Mouse (Mus musculus): ENCODE data around the gene Bckdhb. TPM values are rescaled to one million over a fixed set of nuclear protein-coding genes. Genes with fewer than 3 reads are reported as not detected.

Gene Bckdhb
- total RNA-seq (2014; fragmentation: Nextera tagmentation) (27.6 and 32.0 TPM in 2 replicates), total RNA-seq (2017) (22.2 and 24.2 TPM in 2 replicates), polyA plus RNA-seq (2012) (13.2 and 17.5 TPM in 2 replicates)

GRCm38 (mm10) chr9:83924878-83925687 lies at the start of gene Bckdhb:
Gene Bckdhb (plus strand): TSS chr9:83925145.
- Histone ChIP-seq H3K9me3 (replicated peaks) (no peaks in the 10 kb centered on the region), H3K4me3 (ENCODE audit: low read depth, low read length) (peak within 1 kb of the TSS; percentile 87), H3K4me1 (ENCODE audit: insufficient read depth, low read depth, low read length) (peaks cover 8% of the 10 kb centered on the region), H3K36me3 (replicated peaks) (peaks cover 5% of the 10 kb centered on the region), H3K27me3 (ENCODE audit: insufficient read depth, low read length) (peaks cover 12% of the 10 kb centered on the region; the same call in 1 of the 2 replicates)
- DNase-seq (ENCODE audit: low spot score) = peak; percentile 93
- TF ChIP-seq CTCF (IDR thresholded peaks at IDR 0.05; ENCODE audit: low read depth, low read length) = no peak
- TF ChIP-seq TAL1 (conservative IDR thresholded peaks at IDR 0.05; ENCODE audit: low read depth, low read length) = no peak
- no peak for TF ChIP-seq POLR2AphosphoS5 (IDR thresholded peaks at IDR 0.05; ENCODE audit: insufficient replicate concordance, low read depth, low read length)
- no peak for TF ChIP-seq GATA1 (IDR thresholded peaks at IDR 0.05; ENCODE audit: borderline replicate concordance, low read length)
- TF ChIP-seq GATA2 (IDR thresholded peaks at IDR 0.05; ENCODE audit: borderline replicate concordance, low read depth, low read length) = no peak
- peak; percentile 100 for ATAC-seq (ENCODE audit: extremely low read depth, insufficient number of reproducible peaks, low FRiP score, poor library complexity, severe bottlenecking)

- peaks cover 6% of the 10 kb centered on the region for H3K36me3 ChIP-seq (replicated peaks)
- no peak overlapping the region for H3K4me3 ChIP-seq (ENCODE audit: low read depth, low read length)
- ATAC-seq (ENCODE audit: extremely low read depth, insufficient number of reproducible peaks, low FRiP score, poor library complexity, severe bottlenecking) (no peak), DNase-seq (ENCODE audit: low spot score) (no peak)
- H3K27me3 ChIP-seq (ENCODE audit: insufficient read depth, low read length) = no peaks in the 10 kb centered on the region
- no peaks in the 10 kb centered on the region for H3K4me1 ChIP-seq (ENCODE audit: insufficient read depth, low read depth, low read length)
- H3K9me3 ChIP-seq (replicated peaks) = no peaks in the 10 kb centered on the region
- TF ChIP-seq CTCF (IDR thresholded peaks at IDR 0.05; ENCODE audit: low read depth, low read length) (no peak), TAL1 (conservative IDR thresholded peaks at IDR 0.05; ENCODE audit: low read depth, low read length) (no peak), POLR2AphosphoS5 (IDR thresholded peaks at IDR 0.05; ENCODE audit: insufficient replicate concordance, low read depth, low read length) (no peak), GATA1 (IDR thresholded peaks at IDR 0.05; ENCODE audit: borderline replicate concordance, low read length) (no peak), GATA2 (IDR thresholded peaks at IDR 0.05; ENCODE audit: borderline replicate concordance, low read depth, low read length) (no peak)
Measured at GRCm38 (mm10) chr9:83882191-83882590, 42.8 kb upstream of the Bckdhb start.

- Histone ChIP-seq H3K9me3 (replicated peaks) (no peaks in the 10 kb centered on the region), H3K4me1 (ENCODE audit: insufficient read depth, low read depth, low read length) (no peaks in the 10 kb centered on the region), H3K27me3 (ENCODE audit: insufficient read depth, low read length) (peaks cover 6% of the 10 kb centered on the region; the same call in 1 of the 2 replicates), H3K36me3 (replicated peaks) (peaks cover 6% of the 10 kb centered on the region), H3K4me3 (ENCODE audit: low read depth, low read length) (no peak overlapping the region)
- TF ChIP-seq POLR2AphosphoS5 (IDR thresholded peaks at IDR 0.05; ENCODE audit: insufficient replicate concordance, low read depth, low read length) = no peak
- no peak for TF ChIP-seq GATA1 (IDR thresholded peaks at IDR 0.05; ENCODE audit: borderline replicate concordance, low read length)
- DNase-seq (ENCODE audit: low spot score) = no peak
- no peak for ATAC-seq (ENCODE audit: extremely low read depth, insufficient number of reproducible peaks, low FRiP score, poor library complexity, severe bottlenecking)
Measured at GRCm38 (mm10) chr9:83886149-83886548, 38.8 kb upstream of the Bckdhb start.

GRCm38 (mm10) chr9:83888214-83888613 lies 36.7 kb upstream of the Bckdhb start:
- TF ChIP-seq GATA1 (IDR thresholded peaks at IDR 0.05; ENCODE audit: borderline replicate concordance, low read length) = no peak
- no peak for TF ChIP-seq GATA2 (IDR thresholded peaks at IDR 0.05; ENCODE audit: borderline replicate concordance, low read depth, low read length)
- no peak for TF ChIP-seq TAL1 (conservative IDR thresholded peaks at IDR 0.05; ENCODE audit: low read depth, low read length)
- no peak for TF ChIP-seq CTCF (IDR thresholded peaks at IDR 0.05; ENCODE audit: low read depth, low read length)
- TF ChIP-seq POLR2AphosphoS5 (IDR thresholded peaks at IDR 0.05; ENCODE audit: insufficient replicate concordance, low read depth, low read length) = no peak
- Histone ChIP-seq H3K4me1 (ENCODE audit: insufficient read depth, low read depth, low read length) (no peaks in the 10 kb centered on the region), H3K4me3 (ENCODE audit: low read depth, low read length) (no peak overlapping the region)

GRCm38 (mm10) chr9:83893073-83893472 lies 31.9 kb upstream of the Bckdhb start:
- Histone ChIP-seq H3K4me1 (ENCODE audit: insufficient read depth, low read depth, low read length) (no peaks in the 10 kb centered on the region), H3K36me3 (replicated peaks) (no peaks in the 10 kb centered on the region), H3K4me3 (ENCODE audit: low read depth, low read length) (no peak overlapping the region), H3K27me3 (ENCODE audit: insufficient read depth, low read length) (peaks cover 13% of the 10 kb centered on the region), H3K9me3 (replicated peaks) (no peaks in the 10 kb centered on the region)
- DNase-seq (ENCODE audit: low spot score) (no peak), ATAC-seq (ENCODE audit: extremely low read depth, insufficient number of reproducible peaks, low FRiP score, poor library complexity, severe bottlenecking) (no peak)
- TF ChIP-seq GATA2 (IDR thresholded peaks at IDR 0.05; ENCODE audit: borderline replicate concordance, low read depth, low read length) (no peak), TAL1 (conservative IDR thresholded peaks at IDR 0.05; ENCODE audit: low read depth, low read length) (no peak), GATA1 (IDR thresholded peaks at IDR 0.05; ENCODE audit: borderline replicate concordance, low read length) (no peak), POLR2AphosphoS5 (IDR thresholded peaks at IDR 0.05; ENCODE audit: insufficient replicate concordance, low read depth, low read length) (no peak), CTCF (IDR thresholded peaks at IDR 0.05; ENCODE audit: low read depth, low read length) (no peak)

More at GRCm38 (mm10) chr9:83888214-83888613, 36.7 kb upstream of the Bckdhb start:
- Histone ChIP-seq H3K36me3 (replicated peaks) (peaks cover 2% of the 10 kb centered on the region), H3K9me3 (replicated peaks) (no peaks in the 10 kb centered on the region), H3K27me3 (ENCODE audit: insufficient read depth, low read length) (peaks cover 11% of the 10 kb centered on the region; the same call in 1 of the 2 replicates)
- ATAC-seq (ENCODE audit: extremely low read depth, insufficient number of reproducible peaks, low FRiP score, poor library complexity, severe bottlenecking) (no peak), DNase-seq (ENCODE audit: low spot score) (no peak)

GRCm38 (mm10) chr9:83893767-83894330 lies 31.1 kb upstream of the Bckdhb start:
- H3K36me3 ChIP-seq (replicated peaks) = no peaks in the 10 kb centered on the region
- H3K4me3 ChIP-seq (ENCODE audit: low read depth, low read length) = no peak overlapping the region
- no peaks in the 10 kb centered on the region for H3K4me1 ChIP-seq (ENCODE audit: insufficient read depth, low read depth, low read length)
- peaks cover 10% of the 10 kb centered on the region for H3K27me3 ChIP-seq (ENCODE audit: insufficient read depth, low read length)
- no peak for TF ChIP-seq GATA2 (IDR thresholded peaks at IDR 0.05; ENCODE audit: borderline replicate concordance, low read depth, low read length)
- no peak for TF ChIP-seq GATA1 (IDR thresholded peaks at IDR 0.05; ENCODE audit: borderline replicate concordance, low read length)
- TF ChIP-seq TAL1 (conservative IDR thresholded peaks at IDR 0.05; ENCODE audit: low read depth, low read length) = no peak
- no peak for TF ChIP-seq POLR2AphosphoS5 (IDR thresholded peaks at IDR 0.05; ENCODE audit: insufficient replicate concordance, low read depth, low read length)
- no peaks in the 10 kb centered on the region for H3K9me3 ChIP-seq (replicated peaks)
- ATAC-seq (ENCODE audit: extremely low read depth, insufficient number of reproducible peaks, low FRiP score, poor library complexity, severe bottlenecking) (no peak), DNase-seq (ENCODE audit: low spot score) (no peak)
